Mouse (Mus musculus) neutrophil, adult 5-6 weeks (primary cell): ENCODE measurements around the gene Olfr922. TPM values are rescaled to one million over a fixed set of nuclear protein-coding genes. Genes with fewer than 3 reads are reported as not detected.

Experiments used
- ATAC-seq: fragments of 151-379, 151-347 bp; 2 replicates; pipeline ENCODE4 v1.8.0; 2017; ENCODE audit warnings: mild to moderate bottlenecking, moderate TSS enrichment; ENCODE audit not compliant: insufficient number of reproducible peaks, poor library complexity, low FRiP score, severe bottlenecking; ENCODE audit errors: extremely low read depth
- total RNA-seq: library from RNA; stranded (forward); fragments of 200-1000 nt; gene quantifications from 2 replicates; pipeline ENCODE4 v1.2.3, GENCODE M21; 2017

Gene Olfr922
- not detected in 2 replicates for total RNA-seq

DNA sequence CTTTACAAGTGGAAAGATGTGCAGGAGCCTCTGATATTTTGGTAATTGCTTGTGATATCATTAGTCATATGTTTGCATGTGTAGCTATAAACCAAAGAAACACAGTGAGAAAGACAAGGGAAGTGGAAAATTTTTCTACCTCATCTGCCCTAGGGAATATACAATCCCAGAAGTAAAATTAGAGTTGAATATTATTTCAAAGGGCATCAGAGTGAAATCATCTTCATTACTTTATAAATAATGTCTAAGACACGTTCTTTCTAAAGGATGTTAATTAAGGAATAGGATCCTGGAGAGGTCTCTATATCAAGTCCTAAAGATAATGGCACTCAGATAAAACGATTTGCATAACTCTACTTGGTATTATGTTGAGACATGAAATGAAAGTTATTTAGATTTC is at the start of gene Olfr922:
Gene Olfr922, plus strand, starts transcription at position 301 of the 400 bp plus-strand sequence.
- ATAC-seq = no peak

DNA sequence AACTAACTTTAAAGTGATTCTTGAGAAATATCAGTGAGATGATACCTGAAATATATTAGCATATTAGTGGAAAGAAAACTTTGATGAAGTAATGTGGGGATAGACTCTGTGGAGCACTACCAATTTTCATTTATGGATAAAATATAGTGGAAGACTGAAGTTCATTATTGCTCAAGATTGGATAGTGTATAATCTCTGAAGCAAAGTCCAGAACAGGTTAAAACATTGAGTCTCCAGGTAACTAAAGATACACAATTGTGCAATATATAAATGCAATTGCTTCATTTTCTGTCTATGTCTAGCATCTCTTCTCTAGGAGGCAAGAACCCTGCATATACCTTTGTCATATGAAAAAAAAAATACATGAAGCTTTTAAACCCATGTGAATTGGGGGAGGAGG is 41.6 kb upstream of the Olfr922 start, which contains the start of gene Olfr921:
Gene Olfr921, plus strand, starts transcription at position 301 of the 400 bp plus-strand sequence.
- ATAC-seq = no peak

DNA sequence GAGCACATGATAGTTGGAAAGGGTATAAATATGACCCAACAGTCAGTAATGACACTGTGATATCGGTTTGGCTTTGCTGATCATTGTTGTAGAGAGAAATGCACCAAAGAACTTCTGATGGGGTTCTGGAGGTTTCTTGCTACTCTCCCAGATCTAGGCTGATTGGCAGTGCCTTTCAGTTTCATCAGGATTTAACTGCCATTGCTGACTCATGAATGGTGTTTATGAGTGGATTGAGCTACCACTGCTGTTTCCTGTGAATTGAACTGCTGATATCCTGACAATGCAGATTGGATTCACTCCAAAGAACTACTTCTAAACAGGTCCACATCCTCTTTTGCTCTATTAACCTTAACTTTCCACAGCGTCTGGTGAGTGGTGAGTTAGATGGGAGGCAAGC is 21.7 kb upstream of the Olfr922 start:
- ATAC-seq = no peak

DNA sequence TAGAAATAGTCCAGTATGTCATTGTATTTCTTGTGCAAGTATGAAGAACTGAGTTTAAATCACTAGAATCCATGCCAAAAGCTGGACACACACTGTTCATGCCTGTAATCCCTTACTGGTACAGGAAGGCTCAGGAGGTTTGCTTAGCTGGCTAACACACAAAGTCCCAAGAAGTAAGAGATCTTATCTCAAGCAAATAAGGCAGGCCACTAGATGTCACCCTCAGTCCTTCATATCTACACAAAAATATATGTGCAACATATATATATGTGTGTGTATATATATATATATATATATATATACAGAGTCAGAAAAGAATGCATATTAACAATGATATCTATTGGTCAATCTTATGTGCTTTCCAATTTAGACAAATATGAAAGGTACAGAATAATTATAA is 8.7 kb upstream of the Olfr922 start:
- ATAC-seq = no peak

DNA sequence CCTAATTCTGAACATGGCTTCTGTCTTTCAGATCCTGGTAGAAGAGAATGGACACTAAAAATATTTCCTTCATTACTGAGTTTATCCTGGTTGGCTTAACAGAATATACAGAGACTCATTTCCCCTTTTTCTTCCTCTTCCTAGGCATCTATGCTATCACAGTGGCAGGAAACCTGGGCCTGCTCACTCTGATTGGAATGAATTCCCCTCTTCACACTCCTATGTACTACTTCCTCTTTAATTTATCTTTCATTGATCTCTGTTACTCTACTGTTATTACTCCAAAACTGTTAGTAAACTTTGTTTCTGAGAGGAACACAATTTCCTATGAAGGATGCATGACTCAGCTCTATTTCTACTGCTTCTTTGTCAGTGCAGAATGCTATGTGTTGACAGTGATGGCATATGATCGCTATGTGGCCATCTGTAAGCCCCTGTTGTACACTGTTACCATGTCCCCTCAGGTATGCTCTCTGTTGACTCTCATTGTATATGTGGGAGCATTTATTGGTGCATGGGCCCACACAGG is 1.1 kb downstream of the Olfr922 start:
- ATAC-seq = no peak

DNA sequence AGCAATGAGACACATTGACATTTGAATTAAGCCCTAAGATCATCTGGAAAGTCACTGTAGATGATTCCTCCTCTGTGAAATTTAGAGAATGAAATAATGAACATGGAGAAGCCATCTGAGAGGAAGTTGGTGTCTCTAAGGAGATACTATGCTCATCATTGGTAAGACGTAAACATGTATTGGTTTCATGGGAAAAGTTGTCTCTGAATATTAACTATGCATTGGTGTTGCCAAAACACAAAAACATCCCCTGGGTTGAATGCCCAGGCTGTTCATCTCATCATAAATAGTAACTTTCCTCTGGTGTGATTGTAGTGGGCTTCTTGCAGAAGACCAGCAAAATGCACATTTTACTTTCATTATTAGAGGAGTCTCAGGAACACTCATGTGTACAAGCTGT is 11.8 kb downstream of the Olfr922 start, which contains the start of gene Olfr923:
Gene Olfr923, plus strand, starts transcription at position 301 of the 400 bp plus-strand sequence.
- ATAC-seq = no peak

DNA sequence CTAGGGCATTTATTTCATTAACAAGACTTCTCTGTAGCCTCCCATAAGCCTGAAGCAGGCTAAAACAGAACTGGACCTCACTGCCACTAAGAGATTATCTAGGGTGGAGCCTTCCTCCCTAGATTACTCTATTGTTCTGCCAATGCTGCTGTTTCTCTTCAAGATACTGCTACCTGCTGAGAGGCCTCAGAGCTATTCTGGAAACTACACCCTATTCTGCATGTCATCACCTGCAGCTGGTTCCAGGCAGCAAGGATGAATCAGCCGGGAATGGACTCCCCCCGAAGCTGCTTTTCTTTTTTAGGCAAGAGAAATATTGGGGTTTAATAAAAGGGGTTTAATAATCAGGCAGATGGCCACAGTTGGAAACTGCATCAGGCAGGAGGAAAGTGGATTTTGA is 18.6 kb downstream of the Olfr922 start:
- ATAC-seq = no peak

DNA sequence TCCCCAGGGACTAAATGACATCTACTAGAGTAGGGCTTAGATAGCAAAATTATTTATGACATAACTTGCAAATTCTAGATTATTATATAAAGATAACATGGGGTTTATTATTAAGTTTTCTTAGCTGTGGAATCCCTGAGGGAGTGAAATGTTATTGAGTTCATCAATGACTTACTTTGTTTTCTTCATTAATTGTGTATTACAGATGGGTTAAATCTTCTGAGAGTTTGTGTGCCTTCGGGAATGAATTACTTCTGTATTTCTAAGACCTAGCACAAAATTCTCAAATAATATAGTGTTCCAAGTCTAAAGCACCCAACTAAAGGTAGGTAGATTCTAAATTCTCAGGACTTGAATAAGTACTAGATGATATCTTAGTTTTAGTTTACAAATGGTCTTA is 29.7 kb downstream of the Olfr922 start, which contains the start of gene Olfr924:
Gene Olfr924, plus strand, starts transcription at position 301 of the 400 bp plus-strand sequence.
- no peak for ATAC-seq

DNA sequence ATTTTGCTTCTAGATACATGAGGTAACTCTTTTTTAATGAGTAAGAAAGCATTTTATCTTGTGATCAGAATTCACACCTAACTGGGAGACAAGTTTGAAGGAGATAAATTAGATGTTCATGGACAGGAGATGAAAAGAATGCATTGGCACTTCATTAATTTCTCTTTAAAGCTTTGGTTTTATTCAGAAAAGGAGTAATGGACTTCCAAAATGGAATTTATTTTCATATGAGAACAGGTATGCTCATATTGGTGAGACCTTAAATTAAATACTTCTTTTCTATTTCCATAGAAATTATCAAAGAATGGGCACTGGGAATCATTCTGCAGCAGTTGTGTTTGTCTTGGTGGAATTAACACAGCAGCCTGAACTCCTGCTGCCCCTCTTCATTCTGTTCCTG is 40.3 kb downstream of the Olfr922 start, which contains the start of gene Olfr26:
Gene Olfr26, plus strand, starts transcription at position 301 of the 400 bp plus-strand sequence.
- ATAC-seq = no peak

Other genes with a start within 250 kb of the Olfr922 start
- gene Olfr912, start 234.4 kb upstream of the Olfr922 start, total RNA-seq = 0.12 TPM in 1 of 2 replicates, not detected in the other
- not detected in 2 replicates for gene Olfr913, start 221.9 kb upstream of the Olfr922 start, total RNA-seq
- not detected in 2 replicates for gene Olfr914, start 209.5 kb upstream of the Olfr922 start, total RNA-seq
- not detected in 2 replicates for gene Olfr916, start 154.7 kb upstream of the Olfr922 start, total RNA-seq
- gene Olfr917, start 148.8 kb upstream of the Olfr922 start, total RNA-seq = not detected in 2 replicates
- gene Olfr918, start 140.0 kb upstream of the Olfr922 start, total RNA-seq = not detected in 2 replicates
- gene Olfr919, start 110.9 kb upstream of the Olfr922 start, total RNA-seq = not detected in 2 replicates
- 9.8 and 10.4 TPM in 2 replicates for gene Vwa5a, start 96.3 kb upstream of the Olfr922 start, total RNA-seq
- gene Olfr920, start 62.3 kb upstream of the Olfr922 start, total RNA-seq = 0.12 TPM in 2 replicates
- not detected in 2 replicates for gene Olfr921, start 41.5 kb upstream of the Olfr922 start, total RNA-seq
- gene Olfr923, start 11.9 kb downstream of the Olfr922 start, total RNA-seq = not detected in 2 replicates
- not detected in 2 replicates for gene Olfr924, start 29.8 kb downstream of the Olfr922 start, total RNA-seq
- gene Olfr26, start 40.4 kb downstream of the Olfr922 start, total RNA-seq = not detected in 2 replicates
- not detected in 2 replicates for gene Olfr926, start 62.5 kb downstream of the Olfr922 start, total RNA-seq
- not detected in 2 replicates for gene Olfr930, start 115.2 kb downstream of the Olfr922 start, total RNA-seq
- gene Olfr933, start 157.7 kb downstream of the Olfr922 start, total RNA-seq = not detected in 2 replicates
- not detected in 2 replicates for gene Olfr934, start 173.7 kb downstream of the Olfr922 start, total RNA-seq
- gene Olfr935, start 185.1 kb downstream of the Olfr922 start, total RNA-seq = not detected in 2 replicates
- 0.35 TPM in 1 of 2 replicates, not detected in the other for gene Olfr146, start 208.8 kb downstream of the Olfr922 start, total RNA-seq